Mouse (Mus musculus) forebrain, embryonic 15.5 days (tissue): ENCODE results near the gene Pspn. TPM values are rescaled to one million over a fixed set of nuclear protein-coding genes. Genes with fewer than 3 reads are reported as not detected.
A peak's percentile ranks its signal among the peaks of the same experiment; 100 is the strongest.

Experiments
- ATAC-seq: fragments of 200-750 bp; cut with Nextera tagmentation; replicated peaks from 2 replicates; pipeline ENCODE4 v1.8.0; 2017; ENCODE audit warnings: mild to moderate bottlenecking, moderate TSS enrichment, moderate library complexity
- H3K27ac ChIP-seq: fragments of 300-500 bp; sonication (generic); replicated peaks from 2 replicates; pipeline ENCODE4 v1.5.1; 2015; ENCODE audit warnings: mild to moderate bottlenecking, inconsistent platforms
- H3K27me3 ChIP-seq: fragments of 300-500 bp; sonication (generic); 2 replicates; pipeline ENCODE4 v1.6.1; 2015; ENCODE audit warnings: inconsistent platforms
- H3K36me3 ChIP-seq: fragments of 300-500 bp; sonication (generic); 2 replicates; pipeline ENCODE4 v1.6.1; 2015; ENCODE audit warnings: mild to moderate bottlenecking, inconsistent platforms
- H3K4me1 ChIP-seq: fragments of 300-500 bp; sonication (generic); 2 replicates; pipeline ENCODE4 v1.6.1; 2015; ENCODE audit warnings: inconsistent platforms
- H3K4me2 ChIP-seq: fragments of 300-500 bp; sonication (generic); replicated peaks from 2 replicates; pipeline ENCODE4 v1.6.1; 2015; ENCODE audit warnings: mild to moderate bottlenecking, inconsistent platforms
- H3K4me3 ChIP-seq: fragments of 300-500 bp; sonication (generic); 2 replicates; pipeline ENCODE4 v1.5.1; 2015; ENCODE audit warnings: mild to moderate bottlenecking, inconsistent platforms
- H3K9ac ChIP-seq: fragments of 300-500 bp; sonication (generic); replicated peaks from 2 replicates; pipeline ENCODE4 v1.6.1; 2015; ENCODE audit warnings: mild to moderate bottlenecking, inconsistent platforms
- H3K9me3 ChIP-seq: fragments of 300-500 bp; sonication (generic); 2 replicates; pipeline ENCODE4 v1.6.1; 2016; ENCODE audit warnings: inconsistent platforms
- WGBS: fragments of 180-500 bp; shearing (Covaris S2); methylation state at CpG from one replicate; pipeline ENCODE4 v1.1.7; 2015; ENCODE audit warnings: mixed read lengths; 5-methylcytosine and 5-hydroxymethylcytosine counted together
- polyA plus RNA-seq: library from polyadenylated mRNA; unstranded; fragments of >200 nt; fragmentation: Nextera tagmentation; extraction: Ambion mirVana; gene quantifications from 2 replicates; pipeline ENCODE4 v1.2.1, GENCODE M21; 2015

Pspn gene
- 0.45 and 0.55 TPM in 2 replicates for polyA plus RNA-seq

GRCm38 (mm10) chr17:56999968-57000609 lies at the start of gene Pspn:
Pspn (minus strand) TSS chr17:57000018.
- H3K9me3 ChIP-seq, result no peaks in the 10 kb centered on the region
- H3K4me1 ChIP-seq, result peaks cover 17% of the 10 kb centered on the region
- H3K36me3 ChIP-seq, result peaks cover 42% of the 10 kb centered on the region
- 91% methylated on average over 9 of the region's 9 CpGs for WGBS
- no peak for ATAC-seq
- H3K27me3 ChIP-seq, result no peaks in the 10 kb centered on the region
- H3K9ac ChIP-seq, result no peak within 1 kb of the TSS
- H3K4me3 ChIP-seq, result no peak within 1 kb of the TSS
- no peak within 1 kb of the TSS for H3K27ac ChIP-seq
- no peak within 1 kb of the TSS for H3K4me2 ChIP-seq

DNA sequence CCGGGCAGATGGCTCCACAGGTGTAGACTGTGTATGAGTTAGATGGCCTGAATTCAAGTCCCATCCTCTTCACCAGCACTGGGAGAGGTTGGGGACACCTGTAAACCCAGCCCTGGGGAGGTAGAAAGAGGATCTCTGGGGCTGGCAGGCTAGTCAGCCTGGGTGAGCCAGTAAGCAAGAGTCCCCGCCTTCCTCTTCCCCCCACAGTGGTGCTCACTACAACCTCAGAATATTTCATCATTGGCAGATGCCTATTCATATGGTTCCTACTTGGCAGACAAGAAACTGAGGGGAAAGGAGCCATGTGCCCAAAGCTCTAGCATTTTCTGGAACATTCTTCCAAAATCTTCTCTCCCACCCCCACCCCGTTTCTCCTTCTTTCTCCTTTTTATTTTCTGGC lies 49.0 kb upstream of the Pspn start:
- H3K27me3 ChIP-seq, result no peaks in the 10 kb centered on the region
- no peak overlapping the region for H3K4me2 ChIP-seq
- 92% methylated on average over 3 of the region's 3 CpGs for WGBS
- ATAC-seq, result no peak
- no peaks in the 10 kb centered on the region for H3K9me3 ChIP-seq
- no peak overlapping the region for H3K4me3 ChIP-seq
- H3K27ac ChIP-seq, result no peak overlapping the region
- H3K9ac ChIP-seq, result no peak overlapping the region
- H3K4me1 ChIP-seq, result no peaks in the 10 kb centered on the region
- H3K36me3 ChIP-seq, result peaks cover 50% of the 10 kb centered on the region

GRCm38 (mm10) chr17:57047406-57047805 lies 47.6 kb upstream of the Pspn start:
- no peak; the same call in 1 of the 2 replicates for ATAC-seq
- no peaks in the 10 kb centered on the region for H3K27me3 ChIP-seq

GRCm38 (mm10) chr17:57041554-57041953 lies 41.7 kb upstream of the Pspn start, which contains the start of gene Slc25a41:
Slc25a41 (minus strand) TSS chr17:57041654.
- H3K4me2 ChIP-seq, result no peak within 1 kb of the TSS
- H3K9me3 ChIP-seq, result no peaks in the 10 kb centered on the region
- WGBS, result 79% methylated on average over 8 of the region's 8 CpGs
- H3K27ac ChIP-seq, result no peak within 1 kb of the TSS
- no peak within 1 kb of the TSS for H3K9ac ChIP-seq
- ATAC-seq, result no peak
- peaks cover 9% of the 10 kb centered on the region; the same call in 1 of the 2 replicates for H3K36me3 ChIP-seq
- H3K4me1 ChIP-seq, result no peaks in the 10 kb centered on the region; the same call in 1 of the 2 replicates
- no peak within 1 kb of the TSS for H3K4me3 ChIP-seq
- peaks cover 5% of the 10 kb centered on the region; the same call in 1 of the 2 replicates for H3K27me3 ChIP-seq

More at GRCm38 (mm10) chr17:57047406-57047805, 47.6 kb upstream of the Pspn start:
- no peak overlapping the region for H3K27ac ChIP-seq
- no peaks in the 10 kb centered on the region for H3K9me3 ChIP-seq
- H3K36me3 ChIP-seq, result peaks cover 36% of the 10 kb centered on the region
- H3K9ac ChIP-seq, result no peak overlapping the region
- H3K4me2 ChIP-seq, result no peak overlapping the region
- H3K4me1 ChIP-seq, result no peaks in the 10 kb centered on the region; the same call in 1 of the 2 replicates
- no peak overlapping the region for H3K4me3 ChIP-seq
- 44% methylated on average over 5 of the region's 5 CpGs for WGBS

GRCm38 (mm10) chr17:57038978-57039377 lies 39.2 kb upstream of the Pspn start:
- Histone ChIP-seq H3K27me3 (peaks cover 5% of the 10 kb centered on the region; the same call in 1 of the 2 replicates), H3K36me3 (no peaks in the 10 kb centered on the region), H3K4me2 (no peak overlapping the region), H3K9me3 (no peaks in the 10 kb centered on the region), H3K9ac (no peak overlapping the region), H3K27ac (no peak overlapping the region), H3K4me3 (no peak overlapping the region), H3K4me1 (no peaks in the 10 kb centered on the region; the same call in 1 of the 2 replicates)
- no peak for ATAC-seq
- 45% methylated on average over 8 of the region's 8 CpGs for WGBS

- peak overlapping the region; percentile 88; the same call in 1 of the 2 replicates for H3K27ac ChIP-seq
- no peaks in the 10 kb centered on the region for H3K9me3 ChIP-seq
- no peak overlapping the region for H3K9ac ChIP-seq
- no peak for ATAC-seq
- 79% methylated on average over 4 of the region's 4 CpGs for WGBS
- H3K27me3 ChIP-seq, result no peaks in the 10 kb centered on the region
- H3K4me1 ChIP-seq, result peaks cover 25% of the 10 kb centered on the region
- H3K36me3 ChIP-seq, result peaks cover 11% of the 10 kb centered on the region; the same call in 1 of the 2 replicates
- no peak overlapping the region; the same call in 1 of the 2 replicates for H3K4me3 ChIP-seq
- H3K4me2 ChIP-seq, result peak overlapping the region; percentile 62; the same call in 1 of the 2 replicates
These were observed 33.0 kb upstream of the Pspn start for GRCm38 (mm10) chr17:57032854-57033253.

- peak; percentile 96 for ATAC-seq
- H3K9ac ChIP-seq, result peak overlapping the region; percentile 49
- H3K27me3 ChIP-seq, result no peaks in the 10 kb centered on the region
- peak overlapping the region; percentile 94 for H3K4me3 ChIP-seq
- H3K4me1 ChIP-seq, result peaks cover 25% of the 10 kb centered on the region
- H3K27ac ChIP-seq, result peak overlapping the region; percentile 88
- H3K36me3 ChIP-seq, result peaks cover 21% of the 10 kb centered on the region
- WGBS, result under 1% methylated on average over 38 of the region's 38 CpGs
- H3K9me3 ChIP-seq, result no peaks in the 10 kb centered on the region
- peak overlapping the region; percentile 62 for H3K4me2 ChIP-seq
These were observed 32.0 kb upstream of the Pspn start for GRCm38 (mm10) chr17:57031661-57032420.

- peaks cover 25% of the 10 kb centered on the region for H3K4me1 ChIP-seq
- 1% methylated on average over 97 of the region's 99 CpGs for WGBS
- no peaks in the 10 kb centered on the region for H3K9me3 ChIP-seq
- peak within 1 kb of the TSS; percentile 94 for H3K27ac ChIP-seq
- H3K27me3 ChIP-seq, result no peaks in the 10 kb centered on the region
- H3K4me2 ChIP-seq, result peak within 1 kb of the TSS; percentile 75
- no peak; the same call in 1 of the 2 replicates for ATAC-seq
- peaks cover 28% of the 10 kb centered on the region for H3K36me3 ChIP-seq
- peak within 1 kb of the TSS; percentile 94 for H3K4me3 ChIP-seq
- peak within 1 kb of the TSS; percentile 99 for H3K9ac ChIP-seq
These were observed 31.3 kb upstream of the Pspn start, which contains the start of gene Khsrp for GRCm38 (mm10) chr17:57030931-57031660. Khsrp (minus strand) TSS chr17:57031522.

DNA sequence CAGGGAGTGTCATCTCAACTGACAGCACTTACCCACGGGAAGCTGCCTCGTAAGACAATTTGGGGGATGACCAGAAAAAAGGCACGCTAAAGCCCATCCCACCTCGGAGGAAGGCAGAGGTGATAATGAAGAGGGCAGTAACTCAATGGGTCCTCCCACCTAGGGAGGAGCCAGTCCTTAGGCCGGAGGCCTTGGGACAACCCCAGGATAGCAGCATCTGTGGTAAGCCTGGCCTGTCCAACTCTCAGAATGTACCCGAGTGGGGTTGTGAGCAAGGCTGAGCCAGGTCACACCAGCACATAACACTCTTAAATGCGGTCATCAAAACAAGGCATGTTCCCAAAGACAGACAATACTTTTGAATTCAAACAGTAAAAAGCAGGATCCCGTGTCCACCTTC lies 29.9 kb upstream of the Pspn start:
- no peaks in the 10 kb centered on the region for H3K27me3 ChIP-seq
- H3K9ac ChIP-seq, result peak overlapping the region; percentile 99
- no peak for ATAC-seq
- H3K4me2 ChIP-seq, result peak overlapping the region; percentile 75
- H3K9me3 ChIP-seq, result no peaks in the 10 kb centered on the region
- peaks cover 42% of the 10 kb centered on the region for H3K36me3 ChIP-seq
- no peak overlapping the region for H3K27ac ChIP-seq
- peaks cover 25% of the 10 kb centered on the region for H3K4me1 ChIP-seq
- peak overlapping the region; percentile 94 for H3K4me3 ChIP-seq
- WGBS, result 59% methylated on average over 8 of the region's 8 CpGs

DNA sequence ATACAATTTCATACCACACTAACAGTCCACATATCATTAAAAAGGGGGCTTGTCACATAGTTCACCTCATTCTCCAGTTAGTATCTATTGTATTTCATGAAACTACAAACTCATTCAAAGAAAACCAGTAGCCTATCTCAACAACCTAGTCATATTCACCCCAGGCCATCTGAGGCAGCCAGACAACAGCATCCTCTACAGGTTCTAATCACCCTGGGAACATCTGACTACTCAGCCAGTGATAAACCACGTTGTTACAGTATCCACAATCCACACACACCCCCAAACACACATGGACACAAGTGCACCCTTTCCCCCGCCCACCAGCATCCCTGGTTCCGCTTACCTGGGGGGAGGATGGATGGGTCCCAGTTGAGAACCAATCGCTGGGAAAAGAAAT lies 27.7 kb upstream of the Pspn start:
- H3K4me2 ChIP-seq, result no peak overlapping the region
- H3K36me3 ChIP-seq, result peaks cover 64% of the 10 kb centered on the region
- no peaks in the 10 kb centered on the region for H3K9me3 ChIP-seq
- no peak overlapping the region for H3K4me3 ChIP-seq
- WGBS, result 91% methylated on average over 4 of the region's 4 CpGs
- no peaks in the 10 kb centered on the region for H3K27me3 ChIP-seq
- peaks cover 19% of the 10 kb centered on the region for H3K4me1 ChIP-seq
- ATAC-seq, result no peak
- no peak overlapping the region for H3K9ac ChIP-seq
- no peak overlapping the region for H3K27ac ChIP-seq

DNA sequence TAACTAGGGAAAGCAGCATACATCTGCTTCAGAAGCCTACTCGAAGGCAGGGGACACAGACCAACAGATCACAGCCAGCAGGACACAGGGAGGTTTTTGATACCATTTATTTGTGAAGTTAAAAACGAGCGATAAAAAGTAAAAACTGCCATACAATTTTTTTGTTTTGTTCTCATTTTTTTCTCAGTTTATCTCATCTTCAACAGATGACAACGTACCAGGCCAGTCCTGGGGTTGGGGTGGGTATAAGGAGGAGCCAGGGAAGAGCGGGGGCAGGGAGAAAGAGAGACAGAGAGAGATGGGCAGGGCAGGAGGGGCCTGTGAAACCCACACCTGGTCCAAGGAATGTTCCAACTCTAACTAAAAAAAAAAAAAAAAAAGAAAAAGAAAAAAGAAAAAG lies 21.1 kb upstream of the Pspn start:
- Histone ChIP-seq H3K9me3 (no peaks in the 10 kb centered on the region), H3K4me2 (no peak overlapping the region), H3K27me3 (no peaks in the 10 kb centered on the region), H3K27ac (no peak overlapping the region), H3K4me1 (no peaks in the 10 kb centered on the region), H3K9ac (no peak overlapping the region), H3K4me3 (no peak overlapping the region), H3K36me3 (peaks cover 49% of the 10 kb centered on the region)
- ATAC-seq, result no peak
- 91% methylated on average over 5 of the region's 5 CpGs for WGBS
